Mouse (Mus musculus): ENCODE measurements at regions not wholly inside any gene's neighbourhood (a gene's known extent, or its start where the extent isn't known, plus 50 kb on each side); places are given as distances from the start of the nearest gene placed in this dataset.

- DNase-seq = no peak
Measured at GRCm38 (mm10) chr11:30372924-30373323, 98.7 kb downstream of the 4930505A04Rik start.

- DNase-seq = no peak
Measured at GRCm38 (mm10) chr11:30371963-30372362, 99.7 kb downstream of the 4930505A04Rik start.

- DNase-seq = no peak
Measured at GRCm38 (mm10) chr11:30369601-30370240, 101.7 kb upstream of the Sptbn1 start.

- peak; percentile 34 for DNase-seq
Measured at GRCm38 (mm10) chr11:30367373-30368225, 99.6 kb upstream of the Sptbn1 start.

- DNase-seq = no peak
Measured at GRCm38 (mm10) chr11:30366491-30366890, 98.5 kb upstream of the Sptbn1 start.

- DNase-seq = no peak
Measured at GRCm38 (mm10) chr11:30364993-30365392, 97.0 kb upstream of the Sptbn1 start.

GRCm38 (mm10) chr11:30364591-30364990, 96.6 kb upstream of the Sptbn1 start:
- DNase-seq = no peak

GRCm38 (mm10) chr11:30358196-30358595, 90.2 kb upstream of the Sptbn1 start:
- no peak for DNase-seq

GRCm38 (mm10) chr11:30355356-30355755, 87.4 kb upstream of the Sptbn1 start:
- no peak for DNase-seq

GRCm38 (mm10) chr11:30326371-30326770, 58.4 kb upstream of the Sptbn1 start:
- no peak for DNase-seq

Measured in adrenal gland, adult 8-10 months (tissue).